Comparison of ENCODE assay signal across 21 mouse cellular contexts in the genomic region with DNA sequence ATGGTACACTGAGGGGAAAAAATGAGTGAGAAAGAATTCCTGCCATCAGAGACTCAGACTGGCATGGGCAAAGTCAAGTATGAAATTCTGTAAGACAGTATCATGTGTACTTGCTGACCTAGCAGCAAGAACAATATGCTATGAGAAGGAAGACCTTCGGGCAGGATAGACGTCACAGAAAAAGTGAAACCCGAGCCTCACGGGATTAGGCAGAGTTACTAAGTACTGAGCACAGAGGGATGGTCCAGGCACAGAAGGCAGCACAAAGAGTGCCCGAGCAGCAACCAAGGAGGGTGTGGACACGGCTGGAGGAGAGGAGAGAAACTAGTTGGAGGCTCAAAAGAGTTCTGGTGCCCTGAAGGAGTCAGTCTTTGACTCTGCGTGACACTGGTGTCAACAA. TPM values are rescaled to one million over a fixed set of nuclear protein-coding genes. Genes with fewer than 3 reads are reported as not detected.
DNase-seq lines count a peak whose midpoint lies in the region; ATAC-seq lines count a peak whose summit lies in the region.
"Had no signal": no experiment of that assay in that cellular context is flagged by ENCODE, and none has a peak within 500 bp of the region (broad histone marks: within the 10 kb centered on the region; RNA-seq: fewer than 3 reads in every experiment).

No protein-coding gene starts in this region.

- H3K9me3 ChIP-seq in heart, embryonic 10.5 days: no peaks in the 10 kb centered on the region
- no peaks in the 10 kb centered on the region for H3K9me3 ChIP-seq in limb, embryonic 11.5 days (ENCODE audit: control insufficient read depth, low read length)
- no peaks in the 10 kb centered on the region for H3K9me3 ChIP-seq in limb, embryonic 10.5 days (replicated peaks)
- H3K9me3 ChIP-seq: forebrain, embryonic 12.5 days; hindbrain, embryonic 13.5 days; kidney, embryonic 15.5 days; liver, embryonic 12.5 days; lung, embryonic 15.5 days had no signal

- H3K4me3 ChIP-seq in heart, embryonic 10.5 days: no peak overlapping the region
- H3K4me3 ChIP-seq in limb, embryonic 11.5 days (ENCODE audit: low read depth, low read length): no peak overlapping the region
- H3K4me3 ChIP-seq in limb, embryonic 10.5 days: no peak overlapping the region
- H3K4me3 ChIP-seq: forebrain, embryonic 12.5 days; hindbrain, embryonic 13.5 days; kidney, embryonic 15.5 days; liver, embryonic 12.5 days; lung, embryonic 15.5 days had no signal

- H3K27ac ChIP-seq in heart, embryonic 10.5 days: peak overlapping the region; percentile 37
- H3K27ac ChIP-seq in limb, embryonic 11.5 days (replicated peaks; ENCODE audit: low read depth, low read length): no peak overlapping the region
- no peak overlapping the region for H3K27ac ChIP-seq in limb, embryonic 10.5 days
- H3K27ac ChIP-seq: forebrain, embryonic 12.5 days; hindbrain, embryonic 13.5 days; kidney, embryonic 15.5 days; liver, embryonic 12.5 days; lung, embryonic 15.5 days had no signal

- peaks cover 49% of the 10 kb centered on the region for H3K4me1 ChIP-seq in heart, embryonic 10.5 days
- H3K4me1 ChIP-seq in limb, embryonic 11.5 days (ENCODE audit: control insufficient read depth, insufficient read depth, low read length): 0 out of 2 replicates have a peak, but pooled peaks cover 3% of the 10 kb centered on the region
- H3K4me1 ChIP-seq in limb, embryonic 10.5 days: peaks cover 5% of the 10 kb centered on the region; the same call in 1 of the 2 replicates
- H3K4me1 ChIP-seq: forebrain, embryonic 12.5 days; hindbrain, embryonic 13.5 days; liver, embryonic 12.5 days; lung, embryonic 15.5 days had no signal

- WGBS in heart, embryonic 10.5 days: 43% methylated on average over 7 of the region's 7 CpGs
- WGBS in limb, embryonic 11.5 days: 51% methylated on average over 7 of the region's 7 CpGs
- WGBS in limb, embryonic 10.5 days: 50% methylated on average over 7 of the region's 7 CpGs

- intact Hi-C loops in heart, postnatal 36 days (cut with DNase I): no loop called here
- intact Hi-C loops in left cerebral cortex, postnatal 25 days (cut with DNase I): no loop called here

- DNase-seq in heart, embryonic 10.5 days (ENCODE audit: low spot score): no peak
- no peak for DNase-seq in heart, postnatal 36 days
- DNase-seq in limb, embryonic 11.5 days (ENCODE audit: low spot score): peak; percentile 26
- DNase-seq in limb, embryonic 10.5 days (ENCODE audit: low spot score): no peak
- DNase-seq in gastrocnemius, postnatal 25 days: peak; percentile 72
- peak; percentile 79 for DNase-seq in skeletal muscle tissue, adult 2 months (ENCODE audit: low read depth, low spot score)
- DNase-seq in left cerebral cortex, postnatal 25 days (ENCODE audit: low spot score in 2 of 2): no peak
- DNase-seq in frontal cortex, adult 2 months (ENCODE audit: extremely low spot score in 1 of 2, low spot score in 1 of 2): no peak
- DNase-seq: adrenal gland, postnatal 25 days; cerebellum, adult 18-20 months; cerebellum, postnatal 36 days; layer of hippocampus, postnatal 36 days; left cerebral cortex, postnatal 4 days; midbrain, embryonic 14.5 days had no signal

- H3K27me3 ChIP-seq in heart, embryonic 10.5 days (ENCODE audit: insufficient read depth, poor library complexity, severe bottlenecking): no peaks in the 10 kb centered on the region
- H3K27me3 ChIP-seq in limb, embryonic 11.5 days (ENCODE audit: control insufficient read depth, insufficient read depth, low read length): no peaks in the 10 kb centered on the region
- H3K27me3 ChIP-seq in limb, embryonic 10.5 days (ENCODE audit: low read depth, poor library complexity, severe bottlenecking): no peaks in the 10 kb centered on the region
- H3K27me3 ChIP-seq: forebrain, embryonic 12.5 days; hindbrain, embryonic 13.5 days; kidney, embryonic 15.5 days; liver, embryonic 12.5 days; lung, embryonic 15.5 days; Patski had no signal

- no peak overlapping the region for H3K9ac ChIP-seq in limb, embryonic 11.5 days (ENCODE audit: low read length)
- H3K9ac ChIP-seq: forebrain, embryonic 12.5 days; hindbrain, embryonic 13.5 days; kidney, embryonic 15.5 days; liver, embryonic 12.5 days; lung, embryonic 15.5 days had no signal

- H3K4me2 ChIP-seq in limb, embryonic 11.5 days (ENCODE audit: low read depth, severe bottlenecking): no peak overlapping the region
- H3K4me2 ChIP-seq: forebrain, embryonic 12.5 days; hindbrain, embryonic 13.5 days; kidney, embryonic 15.5 days; liver, embryonic 12.5 days; lung, embryonic 15.5 days had no signal

- no peak for ATAC-seq in limb, embryonic 11.5 days (ENCODE audit: insufficient number of reproducible peaks, low FRiP score, low TSS enrichment, low read depth)
- ATAC-seq: activated CD4-positive, CD25-positive, alpha-beta regulatory T cell, adult 4 months; liver, embryonic 12.5 days; Patski had no signal

- H3K36me3 ChIP-seq in heart, embryonic 10.5 days: 0 out of 2 replicates have a peak, but pooled peaks cover under 1% of the 10 kb centered on the region
- no peaks in the 10 kb centered on the region for H3K36me3 ChIP-seq in limb, embryonic 11.5 days (ENCODE audit: control insufficient read depth, insufficient read depth, low read length)
- H3K36me3 ChIP-seq in limb, embryonic 10.5 days: no peaks in the 10 kb centered on the region
- H3K36me3 ChIP-seq: forebrain, embryonic 12.5 days; hindbrain, embryonic 13.5 days; kidney, embryonic 15.5 days; liver, embryonic 12.5 days; lung, embryonic 15.5 days had no signal

RNA-seq across cellular contexts. Expression of a gene that starts 23.3 kb away (rescaled TPM):
- polyA plus RNA-seq in heart, embryonic 10.5 days (2016; fragmentation: Nextera tagmentation; extraction: Ambion mirVana): 15.2 and 24.5 TPM in 2 replicates
- 100 to 1,000 TPM; 150 to 160 TPM for total RNA-seq in heart, postnatal 36 days (2021)
- 6.3 and 6.4 TPM in 2 replicates for polyA plus RNA-seq in limb, embryonic 11.5 days (2014; fragmentation: Nextera tagmentation; extraction: Ambion mirVana)
- polyA plus RNA-seq in limb, embryonic 10.5 days (2016; fragmentation: Nextera tagmentation; extraction: Ambion mirVana): 5.5 and 5.7 TPM in 2 replicates
- total RNA-seq in gastrocnemius, postnatal 25 days (2021): 100 to 1,000 TPM; 193 to 200 TPM
- 10 to 100 TPM; 79.1 to 81.7 TPM for total RNA-seq in left cerebral cortex, postnatal 25 days (2021)
- polyA plus RNA-seq in frontal cortex, adult 2 months (2012; rRNA removed): 62.4 and 64.8 TPM in 2 replicates

RNA-seq across cellular contexts. Expression of a gene that starts 29.9 kb away (rescaled TPM):
- polyA plus RNA-seq in heart, embryonic 10.5 days (2016; fragmentation: Nextera tagmentation; extraction: Ambion mirVana): 49.3 and 51.9 TPM in 2 replicates
- total RNA-seq in heart, postnatal 36 days (2021): 1 to 10 TPM; 7.2 to 7.3 TPM
- polyA plus RNA-seq in limb, embryonic 11.5 days (2014; fragmentation: Nextera tagmentation; extraction: Ambion mirVana): 46.7 and 48.6 TPM in 2 replicates
- polyA plus RNA-seq in limb, embryonic 10.5 days (2016; fragmentation: Nextera tagmentation; extraction: Ambion mirVana): 50.2 and 51.1 TPM in 2 replicates
- total RNA-seq in gastrocnemius, postnatal 25 days (2021): 1 to 10 TPM; 6.5 to 8.7 TPM
- total RNA-seq in left cerebral cortex, postnatal 25 days (2021): 1 to 10 TPM; 2.7 to 3.1 TPM
- 2.5 and 3.0 TPM in 2 replicates for polyA plus RNA-seq in frontal cortex, adult 2 months (2012; rRNA removed)

Comparison
In these comparisons a context has a peak if more than half of its experiments do, and no peak if none do; other contexts are left out.
1. DNase-seq: peak in limb, embryonic 11.5 days (single experiment), gastrocnemius, postnatal 25 days (single experiment) and skeletal muscle tissue, adult 2 months (single experiment); none in heart, embryonic 10.5 days (single experiment), heart, postnatal 36 days (0 of 2), limb, embryonic 10.5 days (single experiment), left cerebral cortex, postnatal 25 days (0 of 2) and frontal cortex, adult 2 months (0 of 2).
2. RNA of a gene that starts 29.9 kb away (polyA plus RNA-seq): 50.2 to 51.1 TPM in limb, embryonic 10.5 days, 49.3 to 51.9 TPM in heart, embryonic 10.5 days and 46.7 to 48.6 TPM in limb, embryonic 11.5 days; 2.5 to 3.0 TPM in frontal cortex, adult 2 months; every median in the first group is over 10 times any median in the second.